Mouse (Mus musculus) limb, embryonic 15.5 days (tissue): ENCODE measurements at regions not wholly inside any gene's neighbourhood (a gene's known extent, or its start where the extent isn't known, plus 50 kb on each side); places are given as distances from the start of the nearest gene placed in this dataset.
"Not testable (repeated sequence)": the region's sequence is repeated elsewhere in the genome, so short reads cannot be mapped to it uniquely, and the experiment has no call there.

Source experiments
- ATAC-seq: fragments of 200-750 bp; cut with Nextera tagmentation; 2 replicates; pipeline ENCODE4 v1.8.0; 2017; ENCODE audit warnings: low read depth, moderate TSS enrichment; ENCODE audit not compliant: insufficient number of reproducible peaks, low FRiP score, low TSS enrichment
- H3K27ac ChIP-seq: fragments of 300-500 bp; sonication (generic); 2 replicates; pipeline ENCODE4 v1.5.1; 2015; ENCODE audit warnings: moderate library complexity, mild to moderate bottlenecking, inconsistent platforms
- H3K27me3 ChIP-seq: fragments of 300-500 bp; sonication (generic); 2 replicates; pipeline ENCODE4 v1.6.1; 2015; ENCODE audit warnings: inconsistent platforms
- H3K36me3 ChIP-seq: fragments of 300-500 bp; sonication (generic); 2 replicates; pipeline ENCODE4 v1.6.1; 2015; ENCODE audit warnings: inconsistent platforms
- H3K4me1 ChIP-seq: fragments of 300-500 bp; sonication (generic); 2 replicates; pipeline ENCODE4 v1.6.1; 2015; ENCODE audit warnings: inconsistent platforms
- H3K4me2 ChIP-seq: fragments of 300-500 bp; sonication (generic); 2 replicates; pipeline ENCODE4 v1.6.1; 2015; ENCODE audit warnings: mild to moderate bottlenecking, inconsistent platforms
- H3K4me3 ChIP-seq: fragments of 300-500 bp; sonication (generic); 2 replicates; pipeline ENCODE4 v1.5.1; 2015; ENCODE audit warnings: mild to moderate bottlenecking, inconsistent platforms
- H3K9ac ChIP-seq: fragments of 300-500 bp; sonication (generic); 2 replicates; pipeline ENCODE4 v1.6.1; 2015; ENCODE audit warnings: inconsistent platforms
- H3K9me3 ChIP-seq: fragments of 300-500 bp; sonication (generic); 2 replicates; pipeline ENCODE4 v1.6.1; 2016; ENCODE audit warnings: inconsistent platforms
- WGBS: fragments of 180-500 bp; shearing (Covaris S2); methylation state at CpG from one replicate; pipeline ENCODE4 v1.1.7; 2015; 5-methylcytosine and 5-hydroxymethylcytosine counted together

DNA sequence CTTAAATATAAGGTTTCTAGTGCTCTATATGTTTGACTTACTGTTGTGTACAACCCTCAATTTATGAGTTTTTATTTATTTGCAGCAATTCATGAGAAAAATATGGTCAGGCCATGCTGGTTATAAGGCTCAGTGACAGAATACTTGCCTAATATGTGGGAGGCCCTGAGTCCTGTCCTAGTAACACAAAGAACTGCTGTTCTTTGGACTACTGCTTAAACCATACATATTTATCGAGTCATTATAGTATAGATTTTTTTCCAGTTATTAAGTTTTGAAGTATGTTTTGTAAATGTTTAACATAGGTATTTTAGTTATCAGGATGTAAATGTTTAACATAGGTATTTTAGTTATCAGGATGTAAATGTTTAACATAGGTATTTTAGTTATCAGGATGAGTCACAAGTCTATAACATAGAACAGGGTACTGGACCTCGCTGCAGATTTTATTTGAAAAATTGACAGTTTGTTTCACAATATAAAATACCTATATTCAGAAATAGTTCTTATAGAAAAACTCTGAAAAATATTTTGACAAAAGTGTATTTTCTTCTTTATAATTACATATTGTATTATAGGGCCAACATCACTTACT lies 607.4 kb downstream of the Epha7 start:
- H3K4me3 ChIP-seq = no peak overlapping the region
- H3K27me3 ChIP-seq = no peaks in the 10 kb centered on the region
- H3K27ac ChIP-seq = no peak overlapping the region
- no peak overlapping the region for H3K4me2 ChIP-seq
- H3K9ac ChIP-seq = no peak overlapping the region
- 83% methylated on average over 2 of the region's 2 CpGs for WGBS
- no peaks in the 10 kb centered on the region for H3K4me1 ChIP-seq
- ATAC-seq = no peak
- no peaks in the 10 kb centered on the region for H3K9me3 ChIP-seq
- H3K36me3 ChIP-seq = no peaks in the 10 kb centered on the region

DNA sequence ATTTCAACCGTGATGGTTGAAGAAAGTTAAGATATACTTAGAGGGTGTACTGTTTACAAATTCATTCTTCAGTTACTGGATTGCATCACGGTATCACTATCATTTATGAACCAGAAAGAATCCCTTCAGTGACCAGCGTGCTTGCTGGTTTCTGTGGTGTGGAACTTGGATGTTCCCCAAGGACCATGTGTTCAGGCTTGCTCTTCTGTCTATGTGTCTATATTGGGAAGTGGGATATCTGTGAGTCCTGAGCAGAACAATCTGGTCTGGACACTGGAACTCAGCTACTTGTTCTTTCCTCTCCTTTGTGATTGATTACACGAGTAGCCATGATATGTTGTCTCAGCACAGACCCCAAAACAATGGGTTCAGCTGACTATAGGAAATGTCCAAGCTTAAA lies 618.6 kb downstream of the Epha7 start:
- not testable (repeated sequence) for H3K9ac ChIP-seq, H3K4me1 ChIP-seq, H3K4me2 ChIP-seq, ATAC-seq, H3K27me3 ChIP-seq, H3K27ac ChIP-seq, H3K4me3 ChIP-seq, H3K36me3 ChIP-seq, H3K9me3 ChIP-seq
- 78% methylated on average over 4 of the region's 4 CpGs for WGBS

- 68% methylated on average over 5 of the region's 5 CpGs for WGBS
- no peak overlapping the region for H3K4me3 ChIP-seq
- ATAC-seq = no peak
Measured at GRCm38 (mm10) chr4:29463329-29463728, 650.4 kb downstream of the Epha7 start.

GRCm38 (mm10) chr4:29466315-29466714 lies 653.4 kb downstream of the Epha7 start:
- no peaks in the 10 kb centered on the region for H3K36me3 ChIP-seq
- H3K4me2 ChIP-seq = no peak overlapping the region
- no peaks in the 10 kb centered on the region for H3K4me1 ChIP-seq
- 47% methylated on average over 2 of the region's 2 CpGs for WGBS
- ATAC-seq = no peak
- no peaks in the 10 kb centered on the region for H3K27me3 ChIP-seq
- no peak overlapping the region for H3K27ac ChIP-seq
- H3K9ac ChIP-seq = no peak overlapping the region
- no peaks in the 10 kb centered on the region for H3K9me3 ChIP-seq
- H3K4me3 ChIP-seq = no peak overlapping the region

More at GRCm38 (mm10) chr4:29463329-29463728, 650.4 kb downstream of the Epha7 start:
- Histone ChIP-seq H3K4me2 (no peak overlapping the region), H3K36me3 (no peaks in the 10 kb centered on the region), H3K9me3 (no peaks in the 10 kb centered on the region), H3K27ac (no peak overlapping the region), H3K27me3 (no peaks in the 10 kb centered on the region), H3K4me1 (no peaks in the 10 kb centered on the region), H3K9ac (no peak overlapping the region)

GRCm38 (mm10) chr4:29480384-29481092 lies 667.6 kb downstream of the Epha7 start:
- 37% methylated on average over 2 of the region's 2 CpGs for WGBS
- Histone ChIP-seq H3K4me3 (no peak overlapping the region), H3K9me3 (no peaks in the 10 kb centered on the region), H3K27me3 (no peaks in the 10 kb centered on the region), H3K4me2 (no peak overlapping the region), H3K36me3 (no peaks in the 10 kb centered on the region), H3K4me1 (peaks cover 5% of the 10 kb centered on the region; the same call in 1 of the 2 replicates), H3K27ac (peak overlapping the region; percentile 8; the same call in 1 of the 2 replicates), H3K9ac (no peak overlapping the region)
- no peak for ATAC-seq

- H3K9me3 ChIP-seq = no peaks in the 10 kb centered on the region
- H3K36me3 ChIP-seq = no peaks in the 10 kb centered on the region
- H3K9ac ChIP-seq = no peak overlapping the region
- H3K4me2 ChIP-seq = no peak overlapping the region
- no peak for ATAC-seq
- no peaks in the 10 kb centered on the region for H3K27me3 ChIP-seq
- WGBS = 14% methylated on average over 1 of the region's 1 CpGs
- peaks cover 5% of the 10 kb centered on the region; the same call in 1 of the 2 replicates for H3K4me1 ChIP-seq
- 0 out of 2 replicates have a peak overlapping the region, but pooled peaks have one; percentile 40 for H3K27ac ChIP-seq
- H3K4me3 ChIP-seq = no peak overlapping the region
Measured at GRCm38 (mm10) chr4:29481093-29481715, 668.3 kb downstream of the Epha7 start.

GRCm38 (mm10) chr4:29482407-29482806 lies 669.5 kb downstream of the Epha7 start:
- WGBS = 86% methylated on average over 2 of the region's 2 CpGs
- ATAC-seq = no peak

DNA sequence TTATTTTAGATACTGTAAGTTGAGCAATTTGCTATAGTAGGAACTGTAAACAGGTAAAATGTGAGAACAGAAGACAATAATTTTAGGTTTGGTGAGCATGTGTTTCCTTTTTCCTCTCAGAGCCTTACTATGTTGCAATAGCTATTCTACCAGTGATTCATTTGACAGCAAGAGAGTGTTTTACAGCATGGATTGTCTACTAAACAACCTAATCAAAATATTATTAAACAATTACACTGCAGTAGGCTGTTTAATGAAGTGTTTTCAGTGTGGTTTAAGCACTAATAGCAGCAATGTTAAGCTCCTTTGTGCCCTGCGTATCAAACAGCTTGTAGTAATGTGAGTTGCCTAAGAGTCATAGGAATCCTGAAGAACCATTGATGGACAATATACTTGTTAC lies 687.9 kb downstream of the Epha7 start:
- Histone ChIP-seq H3K4me1 (no peaks in the 10 kb centered on the region), H3K9me3 (no peaks in the 10 kb centered on the region), H3K27ac (no peak overlapping the region), H3K9ac (no peak overlapping the region), H3K36me3 (no peaks in the 10 kb centered on the region), H3K4me3 (no peak overlapping the region), H3K27me3 (no peaks in the 10 kb centered on the region), H3K4me2 (no peak overlapping the region)
- ATAC-seq = no peak
- 83% methylated on average over 1 of the region's 1 CpGs for WGBS

More at GRCm38 (mm10) chr4:29482407-29482806, 669.5 kb downstream of the Epha7 start:
- Histone ChIP-seq H3K36me3 (no peaks in the 10 kb centered on the region), H3K27me3 (no peaks in the 10 kb centered on the region), H3K27ac (no peak overlapping the region), H3K4me3 (no peak overlapping the region), H3K4me1 (peaks cover 5% of the 10 kb centered on the region; the same call in 1 of the 2 replicates), H3K4me2 (no peak overlapping the region), H3K9me3 (no peaks in the 10 kb centered on the region), H3K9ac (no peak overlapping the region)

- H3K9me3 ChIP-seq = no peaks in the 10 kb centered on the region
- H3K9ac ChIP-seq = no peak overlapping the region
- H3K36me3 ChIP-seq = no peaks in the 10 kb centered on the region
- no peaks in the 10 kb centered on the region for H3K4me1 ChIP-seq
- no peak for ATAC-seq
- no peak overlapping the region for H3K4me2 ChIP-seq
- H3K4me3 ChIP-seq = no peak overlapping the region
- H3K27me3 ChIP-seq = no peaks in the 10 kb centered on the region
- 57% methylated on average over 4 of the region's 4 CpGs for WGBS
- H3K27ac ChIP-seq = no peak overlapping the region
Measured at GRCm38 (mm10) chr4:29525051-29525450, 712.1 kb downstream of the Epha7 start.

- no peak for ATAC-seq
- Histone ChIP-seq H3K27ac (no peak overlapping the region), H3K9me3 (no peaks in the 10 kb centered on the region), H3K4me3 (no peak overlapping the region), H3K4me2 (no peak overlapping the region), H3K9ac (no peak overlapping the region), H3K4me1 (no peaks in the 10 kb centered on the region), H3K27me3 (no peaks in the 10 kb centered on the region), H3K36me3 (no peaks in the 10 kb centered on the region)
- 61% methylated on average over 5 of the region's 5 CpGs for WGBS
Measured at GRCm38 (mm10) chr4:29525769-29526658, 713.1 kb downstream of the Epha7 start.
